11 mouse cellular contexts compared by ENCODE assay signal in the genomic region with DNA sequence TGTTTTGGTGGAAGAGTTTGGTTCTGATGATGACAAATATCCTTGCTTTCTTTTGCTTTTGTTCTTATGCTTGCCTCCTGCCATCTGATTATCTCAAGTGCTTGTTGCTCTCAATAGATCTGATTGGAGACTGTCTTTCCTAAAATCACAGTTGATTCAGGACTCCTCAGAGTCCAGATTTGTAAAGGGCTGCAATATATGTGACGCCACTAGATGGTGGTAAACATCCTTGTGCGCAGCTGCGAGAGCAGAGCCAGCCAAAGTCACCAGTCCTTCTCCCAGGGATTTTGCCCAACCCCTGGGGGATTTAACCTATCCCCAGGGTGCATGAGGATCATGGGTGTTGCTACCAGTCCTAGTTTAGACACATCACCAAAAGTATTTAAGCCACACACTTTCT. TPM values are rescaled to one million over a fixed set of nuclear protein-coding genes. Genes with fewer than 3 reads are reported as not detected.
DNase-seq lines count a peak whose midpoint lies in the region; ATAC-seq and TF ChIP-seq lines count a peak whose summit lies in the region.
"Had no signal": no experiment of that assay in that cellular context is flagged by ENCODE, and none has a peak within 500 bp of the region (broad histone marks: within the 10 kb centered on the region; RNA-seq: fewer than 3 reads in every experiment).

No protein-coding gene starts in this region.

- H3K9ac ChIP-seq in hindbrain, embryonic 16.5 days (ENCODE audit: low read depth, low read length) = no peak overlapping the region
- H3K9ac ChIP-seq in lung, embryonic 14.5 days = no peak overlapping the region
- H3K9ac ChIP-seq: neural tube, embryonic 12.5 days; stomach, embryonic 15.5 days had no signal

- no peaks in the 10 kb centered on the region for H3K4me1 ChIP-seq in hindbrain, embryonic 10.5 days (replicated peaks)
- H3K4me1 ChIP-seq in hindbrain, embryonic 16.5 days (ENCODE audit: control insufficient read depth, insufficient read depth, low read depth, low read length) = no peaks in the 10 kb centered on the region
- H3K4me1 ChIP-seq in lung, embryonic 14.5 days (ENCODE audit: insufficient read depth) = no peaks in the 10 kb centered on the region
- H3K4me1 ChIP-seq: neural tube, embryonic 12.5 days; stomach, embryonic 15.5 days had no signal

- H3K36me3 ChIP-seq in hindbrain, embryonic 10.5 days = no peaks in the 10 kb centered on the region
- no peaks in the 10 kb centered on the region for H3K36me3 ChIP-seq in hindbrain, embryonic 16.5 days (ENCODE audit: control insufficient read depth, insufficient read depth, low read length)
- no peaks in the 10 kb centered on the region for H3K36me3 ChIP-seq in lung, embryonic 14.5 days (ENCODE audit: insufficient read depth)
- H3K36me3 ChIP-seq: neural tube, embryonic 12.5 days; stomach, embryonic 15.5 days had no signal

- TF ChIP-seq POLR2A in brain, embryonic 14.5 days (IDR thresholded peaks at IDR 0.05; ENCODE audit: borderline replicate concordance, extremely low read depth, insufficient read depth, insufficient read length, poor library complexity, severe bottlenecking) = no peak

- 9% methylated on average over 3 of the region's 3 CpGs for WGBS in hindbrain, embryonic 10.5 days
- 6% methylated on average over 3 of the region's 3 CpGs for WGBS in hindbrain, embryonic 16.5 days
- WGBS in lung, embryonic 14.5 days = 9% methylated on average over 3 of the region's 3 CpGs

- peak; percentile 54 for TF ChIP-seq CTCF in lung, embryonic 14.5 days (IDR thresholded peaks at IDR 0.05; ENCODE audit: low read depth)
- peak; percentile 44; the same call in 1 of the 2 replicates for TF ChIP-seq CTCF in brain, embryonic 14.5 days (IDR thresholded peaks at IDR 0.05; ENCODE audit: borderline replicate concordance, extremely low read depth, insufficient read depth, insufficient read length)

- H3K4me2 ChIP-seq in hindbrain, embryonic 16.5 days (ENCODE audit: low read length) = no peak overlapping the region
- no peak overlapping the region for H3K4me2 ChIP-seq in lung, embryonic 14.5 days
- H3K4me2 ChIP-seq: neural tube, embryonic 12.5 days; stomach, embryonic 15.5 days had no signal

- H3K27ac ChIP-seq in hindbrain, embryonic 10.5 days = no peak overlapping the region
- H3K27ac ChIP-seq in hindbrain, embryonic 16.5 days (ENCODE audit: low read depth, low read length) = no peak overlapping the region
- no peak overlapping the region for H3K27ac ChIP-seq in lung, embryonic 14.5 days (ENCODE audit: low read depth)
- H3K27ac ChIP-seq: neural tube, embryonic 12.5 days; stomach, embryonic 15.5 days had no signal

- H3K4me3 ChIP-seq in hindbrain, embryonic 10.5 days = no peak overlapping the region
- H3K4me3 ChIP-seq in hindbrain, embryonic 16.5 days (ENCODE audit: low read length) = no peak overlapping the region
- no peak overlapping the region for H3K4me3 ChIP-seq in lung, embryonic 14.5 days (ENCODE audit: low read depth, low read length)
- H3K4me3 ChIP-seq: neural tube, embryonic 12.5 days; stomach, embryonic 15.5 days had no signal

- H3K27me3 ChIP-seq in hindbrain, embryonic 10.5 days (ENCODE audit: insufficient read depth, poor library complexity, severe bottlenecking) = no peaks in the 10 kb centered on the region
- no peaks in the 10 kb centered on the region for H3K27me3 ChIP-seq in hindbrain, embryonic 16.5 days (replicated peaks; ENCODE audit: control insufficient read depth, insufficient read depth, low read length)
- H3K27me3 ChIP-seq in lung, embryonic 14.5 days (ENCODE audit: insufficient read depth, low read length) = no peaks in the 10 kb centered on the region
- H3K27me3 ChIP-seq: neural tube, embryonic 12.5 days; stomach, embryonic 15.5 days had no signal

- ATAC-seq in hindbrain, embryonic 16.5 days = no peak
- no peak for ATAC-seq in lung, embryonic 14.5 days (ENCODE audit: insufficient read depth)
- 0 out of 2 replicates have a peak, but pooled peaks have one; percentile 34 for ATAC-seq in megakaryocyte progenitor cell, adult 5-6 weeks (replicated peaks; ENCODE audit: poor library complexity)
- no peak for ATAC-seq in cerebellum, adult (ENCODE audit: insufficient number of reproducible peaks, low FRiP score, low TSS enrichment)

- H3K9me3 ChIP-seq in hindbrain, embryonic 10.5 days = 0 out of 2 replicates have a peak, but pooled peaks cover 2% of the 10 kb centered on the region
- no peaks in the 10 kb centered on the region for H3K9me3 ChIP-seq in hindbrain, embryonic 16.5 days (ENCODE audit: control insufficient read depth, low read length)
- H3K9me3 ChIP-seq in lung, embryonic 14.5 days (ENCODE audit: low read depth, low read length) = no peaks in the 10 kb centered on the region
- H3K9me3 ChIP-seq: neural tube, embryonic 12.5 days; stomach, embryonic 15.5 days had no signal

- DNase-seq in hindbrain, embryonic 10.5 days (ENCODE audit: low spot score) = peak; percentile 6
- DNase-seq in lung, embryonic 14.5 days = peak; percentile 61
- no peak for DNase-seq in lung, postnatal 4 days
- DNase-seq in brain, embryonic 14.5 days (ENCODE audit: low read depth) = peak; percentile 0
- no peak for DNase-seq in ovary, postnatal 36 days (ENCODE audit: low spot score)
- DNase-seq: lung, adult 18-20 months had no signal

RNA-seq across cellular contexts. Expression of gene Defb3, which starts 38.7 kb away (rescaled TPM):
- polyA plus RNA-seq in hindbrain, embryonic 10.5 days (2016; fragmentation: Nextera tagmentation; extraction: Ambion mirVana) = not detected in 2 replicates
- not detected in 2 replicates for polyA plus RNA-seq in hindbrain, embryonic 16.5 days (2015; fragmentation: Nextera tagmentation; extraction: Ambion mirVana)
- polyA plus RNA-seq in lung, embryonic 14.5 days (2014; fragmentation: Nextera tagmentation; extraction: Ambion mirVana) = not detected in 2 replicates
- polyA plus RNA-seq in brain, embryonic 14.5 days (2012; rRNA removed) = not detected in 2 replicates
- total RNA-seq in megakaryocyte progenitor cell, adult 5-6 weeks (2015) = not detected in 2 replicates
- total RNA-seq in megakaryocyte progenitor cell, adult 5-6 weeks (2017) = not detected in 2 replicates
- polyA plus RNA-seq: neural tube, embryonic 12.5 days; stomach, embryonic 15.5 days had no signal

Comparison
In these comparisons a context has a peak if more than half of its experiments do, and no peak if none do; other contexts are left out.
1. DNase-seq: peak in hindbrain, embryonic 10.5 days (single experiment), lung, embryonic 14.5 days (single experiment) and brain, embryonic 14.5 days (single experiment); none in lung, postnatal 4 days (0 of 2) and ovary, postnatal 36 days (single experiment).